Mouse (Mus musculus): ENCODE data around the gene Elmsan1.

The Elmsan1 gene

GRCm38 (mm10) chr12:84193642-84194399 lies 24.9 kb downstream of the Elmsan1 start:
- ATAC-seq (ENCODE audit: low TSS enrichment): peak; percentile 86

GRCm38 (mm10) chr12:84192741-84193641 lies 25.7 kb downstream of the Elmsan1 start:
- peak; percentile 38 for ATAC-seq (ENCODE audit: low TSS enrichment)

GRCm38 (mm10) chr12:84192280-84192679 lies 26.4 kb downstream of the Elmsan1 start:
- ATAC-seq (ENCODE audit: low TSS enrichment): no peak

GRCm38 (mm10) chr12:84191770-84192169 lies 26.9 kb downstream of the Elmsan1 start:
- ATAC-seq (ENCODE audit: low TSS enrichment): no peak

GRCm38 (mm10) chr12:84191190-84191589 lies 27.5 kb downstream of the Elmsan1 start:
- no peak for ATAC-seq (ENCODE audit: low TSS enrichment)

GRCm38 (mm10) chr12:84190151-84190820 lies 28.4 kb downstream of the Elmsan1 start:
- no peak for ATAC-seq (ENCODE audit: low TSS enrichment)

DNA sequence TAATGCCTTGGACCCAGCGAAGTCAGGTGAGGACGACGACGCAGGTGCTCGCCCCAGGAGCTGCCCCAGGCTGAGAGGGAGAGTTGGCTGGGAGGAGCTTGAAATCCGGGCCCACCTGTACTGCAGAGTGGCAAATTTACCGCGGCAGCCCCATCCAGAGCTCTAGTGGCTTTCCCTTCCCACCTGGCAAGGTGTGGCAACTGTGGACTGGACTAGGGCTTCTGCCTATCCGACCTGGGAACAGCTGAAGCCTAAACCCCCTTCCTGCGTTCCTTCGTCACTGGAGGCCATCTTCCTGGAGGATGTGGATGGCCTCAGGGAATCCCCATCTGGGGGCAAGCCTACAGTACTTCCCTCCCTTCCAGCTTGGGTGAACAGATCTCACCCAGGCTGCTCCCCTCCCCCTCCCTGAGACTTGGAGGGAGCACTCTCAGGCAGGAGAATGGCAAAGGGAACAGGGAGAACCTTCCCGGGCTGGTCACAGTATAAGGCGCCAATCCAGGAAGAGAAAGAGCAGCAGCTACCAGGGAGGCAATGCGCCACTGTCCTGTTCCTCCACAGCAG lies 29.7 kb downstream of the Elmsan1 start:
- ATAC-seq (ENCODE audit: low TSS enrichment): no peak

GRCm38 (mm10) chr12:84187752-84188601 lies 30.7 kb downstream of the Elmsan1 start:
- ATAC-seq (ENCODE audit: low TSS enrichment): peak; percentile 31

DNA sequence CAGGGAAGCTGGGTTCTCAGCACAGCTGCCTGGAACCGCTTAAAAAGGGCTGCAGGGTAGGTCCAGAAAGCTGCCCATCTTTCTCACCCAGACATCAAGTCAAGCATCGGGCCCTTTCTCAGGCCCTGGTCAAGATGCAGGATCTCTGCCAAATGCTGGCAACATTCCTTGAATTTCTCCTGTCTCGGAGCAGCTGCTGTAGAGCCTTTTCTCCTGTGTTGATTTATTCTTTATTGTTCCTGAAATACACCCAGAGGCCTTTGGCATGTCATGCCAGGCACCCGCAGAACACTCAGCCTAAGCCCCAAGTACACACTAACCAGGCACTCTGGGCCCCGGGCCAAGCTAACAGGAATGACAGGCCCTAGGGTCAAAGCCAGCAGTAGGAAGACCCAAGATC lies 31.7 kb downstream of the Elmsan1 start:
- ATAC-seq (ENCODE audit: low TSS enrichment): no peak

- no peak for ATAC-seq (ENCODE audit: low TSS enrichment)
Observed at GRCm38 (mm10) chr12:84186536-84186935, 32.1 kb downstream of the Elmsan1 start.

DNA sequence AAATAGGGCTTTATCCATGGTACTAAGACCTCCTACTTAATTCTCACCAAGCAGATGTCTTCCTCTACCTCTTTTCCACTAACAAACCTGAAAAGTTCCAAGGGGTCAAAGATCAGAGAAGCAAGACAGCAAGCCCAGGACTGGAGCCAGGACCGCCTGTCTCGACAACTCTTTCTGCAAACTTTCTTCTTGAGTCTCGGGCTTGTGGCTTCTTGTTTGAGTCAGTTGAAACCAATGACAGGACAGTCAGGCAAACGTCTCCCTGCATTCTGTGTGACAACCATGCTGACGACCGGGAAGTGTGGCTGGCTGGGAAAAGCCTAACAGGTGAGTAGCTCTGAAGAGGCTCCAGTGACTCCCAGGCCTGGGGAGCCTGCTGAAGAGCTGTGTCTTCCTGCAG lies 33.1 kb downstream of the Elmsan1 start:
- ATAC-seq (ENCODE audit: low TSS enrichment): no peak

DNA sequence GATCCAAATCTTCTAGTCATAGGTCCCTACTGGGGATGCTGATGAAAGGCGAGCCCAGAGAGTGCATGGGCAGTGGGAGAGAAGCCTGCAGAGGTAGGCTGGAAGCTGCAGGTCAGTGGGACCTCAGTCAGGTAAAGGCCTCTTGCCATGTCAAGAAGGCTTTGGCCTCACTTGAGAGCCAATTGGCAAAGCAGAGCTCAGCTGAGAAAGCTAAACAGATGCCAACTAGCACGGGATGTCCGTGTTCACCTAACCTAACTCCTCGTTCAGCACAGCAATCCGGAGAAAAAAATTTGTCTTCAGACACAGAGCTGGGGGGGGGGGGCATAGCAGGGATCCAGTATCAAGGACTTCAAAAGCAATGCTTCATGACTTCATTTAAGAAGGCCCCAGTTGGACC lies 33.7 kb downstream of the Elmsan1 start:
- ATAC-seq (ENCODE audit: low TSS enrichment): no peak

DNA sequence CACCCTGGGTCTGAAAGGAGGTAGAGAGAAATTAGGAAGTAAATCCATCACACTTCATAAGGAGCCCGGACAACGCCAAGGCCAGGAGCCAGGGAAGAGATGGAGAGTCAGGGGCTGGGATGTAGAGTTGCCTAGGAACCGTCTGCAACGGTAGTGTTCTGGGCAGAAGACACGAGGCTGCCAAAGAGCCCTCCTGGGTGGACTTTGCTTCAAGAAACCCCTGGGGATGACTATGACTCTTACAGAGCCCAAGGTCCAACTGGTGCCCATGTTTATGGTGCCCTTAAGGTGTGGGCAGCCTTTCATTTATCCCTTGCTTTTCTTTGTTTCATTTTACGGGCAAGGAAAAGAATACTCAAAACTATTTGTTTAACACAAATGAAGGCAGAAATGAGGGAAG lies 36.7 kb downstream of the Elmsan1 start:
- ATAC-seq (ENCODE audit: low TSS enrichment): no peak

DNA sequence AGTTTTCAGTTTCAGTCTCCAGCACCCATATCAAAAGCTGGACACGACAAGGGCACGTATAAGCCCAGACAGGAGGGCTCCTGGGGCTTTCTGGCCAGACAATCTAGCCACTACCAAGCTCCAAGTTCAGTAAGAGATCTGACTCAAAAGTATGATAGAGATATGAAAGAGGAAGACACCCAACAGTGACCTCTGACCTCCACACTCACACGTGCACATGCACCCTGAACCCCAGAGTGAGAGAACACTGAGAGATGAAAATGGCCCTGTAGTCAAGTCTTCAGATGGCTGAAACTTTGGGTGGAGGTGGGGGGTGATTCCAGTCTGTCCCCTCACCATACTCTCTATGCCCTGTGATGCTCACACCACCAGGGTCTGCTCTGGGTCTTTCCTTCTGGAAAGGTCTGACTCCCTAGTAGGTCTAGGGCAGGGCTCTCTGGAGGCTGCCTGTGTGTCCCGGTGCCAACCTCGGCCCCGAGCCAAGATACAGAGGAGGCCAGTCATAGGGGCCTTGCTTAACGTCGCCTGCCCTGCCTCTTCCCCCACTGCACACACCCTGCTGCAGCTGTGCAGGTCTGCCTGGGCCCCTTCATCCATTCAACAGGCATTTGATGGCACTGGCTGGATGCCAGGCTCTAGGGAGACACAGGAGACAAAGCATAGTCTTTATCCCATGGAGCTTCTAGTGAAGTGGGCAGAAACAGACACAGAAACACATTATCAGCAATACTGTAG lies 37.8 kb downstream of the Elmsan1 start:
- peak; percentile 24; the same call in 1 of the 2 replicates for ATAC-seq (ENCODE audit: low TSS enrichment)

DNA sequence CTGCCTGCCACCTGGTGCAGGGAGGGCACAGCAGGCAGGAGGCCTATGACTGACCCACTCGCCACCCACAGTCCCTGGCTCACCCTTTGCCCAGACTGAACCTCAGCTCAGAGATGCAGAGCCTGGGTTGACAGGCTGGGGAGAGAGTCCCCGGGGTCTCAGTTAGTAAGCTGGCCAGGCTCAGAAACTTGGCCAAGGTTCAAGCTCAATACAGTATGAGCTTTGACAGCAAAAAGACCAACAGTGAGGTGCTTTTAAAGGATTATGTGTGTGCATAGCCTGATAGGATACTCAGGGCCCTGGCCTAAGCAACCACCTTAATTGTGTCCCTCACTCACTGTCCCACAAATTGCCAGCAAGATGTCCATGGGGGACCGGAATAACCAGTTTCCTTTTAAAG lies 38.6 kb downstream of the Elmsan1 start:
- ATAC-seq (ENCODE audit: low TSS enrichment): no peak

- no peak for ATAC-seq (ENCODE audit: low TSS enrichment)
Observed at GRCm38 (mm10) chr12:84178652-84179445, 39.8 kb downstream of the Elmsan1 start.

DNA sequence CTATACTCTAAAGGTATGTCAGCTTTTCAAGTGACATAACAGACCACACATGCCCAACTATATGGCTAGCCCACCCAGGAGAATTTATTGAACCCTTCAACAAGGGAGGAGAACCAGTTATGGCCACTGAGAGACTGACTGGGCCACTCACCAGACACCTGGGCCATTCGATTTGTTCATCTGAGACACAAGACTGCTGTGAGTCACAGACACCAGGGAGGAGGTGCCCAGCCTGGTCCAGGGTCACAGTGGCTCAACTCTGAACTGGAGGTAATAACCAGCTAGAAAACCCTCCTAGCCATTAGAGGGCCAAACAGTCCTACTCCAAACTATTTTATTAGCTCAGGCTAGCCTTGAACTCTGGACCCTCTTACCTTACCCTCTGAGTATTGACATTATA lies 40.6 kb downstream of the Elmsan1 start:
- ATAC-seq (ENCODE audit: low TSS enrichment): no peak

DNA sequence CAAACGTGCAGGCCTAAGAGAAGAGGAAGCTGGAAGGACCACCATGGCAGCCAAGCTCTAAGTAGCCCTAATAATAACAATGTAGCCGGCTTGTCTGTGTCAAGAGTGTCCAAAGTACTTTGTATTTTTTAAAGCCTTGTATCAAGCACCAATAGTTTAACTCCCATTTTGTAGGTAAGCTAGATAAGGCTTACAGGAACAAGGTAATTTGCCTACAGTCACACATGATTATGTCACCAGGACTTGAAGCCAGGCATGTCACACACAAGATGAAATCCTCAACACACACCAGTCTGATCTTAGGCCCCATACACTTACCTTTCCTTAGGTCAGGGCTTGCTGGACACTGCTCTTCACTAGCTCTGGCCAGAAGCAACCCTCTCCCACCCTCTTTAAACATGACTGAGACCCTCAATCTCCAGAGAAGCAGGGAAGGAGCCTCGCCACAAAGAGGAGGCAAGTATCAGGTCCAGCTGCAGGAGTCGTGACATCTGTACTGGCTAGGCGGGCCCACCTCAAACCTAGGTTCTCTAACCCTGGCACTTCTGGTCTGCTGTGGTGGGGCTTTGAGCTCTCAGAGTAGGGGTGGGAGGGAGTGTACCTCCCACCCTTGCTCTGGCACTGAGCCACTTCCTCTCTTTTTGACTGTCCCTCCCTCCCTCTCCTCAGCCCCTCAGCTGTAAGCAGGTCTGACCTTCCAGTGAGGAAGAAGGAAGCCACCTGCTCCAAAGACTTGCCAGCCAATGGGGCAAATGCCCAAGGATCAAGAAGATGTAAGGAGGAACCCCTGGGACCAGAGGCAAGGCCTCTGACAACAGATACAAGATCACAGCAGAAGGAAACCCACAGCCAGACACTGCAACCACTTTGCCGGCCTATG lies 41.6 kb downstream of the Elmsan1 start:
- no peak for ATAC-seq (ENCODE audit: low TSS enrichment)
